Mouse (Mus musculus): ENCODE results near the gene Hoga1.

- TF ChIP-seq POLR2A (IDR thresholded peaks at IDR 0.05; ENCODE audit: control insufficient read depth, low read depth, low read length) (no peak), CTCF (IDR thresholded peaks at IDR 0.05; ENCODE audit: control insufficient read depth, insufficient read depth, insufficient replicate concordance, low read depth, low read length) (no peak)
These were observed 26.3 kb upstream of the Hoga1 start for GRCm38 (mm10) chr19:42019011-42019522.

All from testis, adult 2 months (tissue).